Mouse (Mus musculus): ENCODE data around the gene Cox14. TPM values are rescaled to one million over a fixed set of nuclear protein-coding genes. Genes with fewer than 3 reads are reported as not detected.
"Not testable (repeated sequence)": the region's sequence is repeated elsewhere in the genome, so short reads cannot be mapped to it uniquely, and the experiment has no call there.

Cox14 gene
- polyA plus RNA-seq, 1 experiment from 2014 or later, result 187 TPM

DNA sequence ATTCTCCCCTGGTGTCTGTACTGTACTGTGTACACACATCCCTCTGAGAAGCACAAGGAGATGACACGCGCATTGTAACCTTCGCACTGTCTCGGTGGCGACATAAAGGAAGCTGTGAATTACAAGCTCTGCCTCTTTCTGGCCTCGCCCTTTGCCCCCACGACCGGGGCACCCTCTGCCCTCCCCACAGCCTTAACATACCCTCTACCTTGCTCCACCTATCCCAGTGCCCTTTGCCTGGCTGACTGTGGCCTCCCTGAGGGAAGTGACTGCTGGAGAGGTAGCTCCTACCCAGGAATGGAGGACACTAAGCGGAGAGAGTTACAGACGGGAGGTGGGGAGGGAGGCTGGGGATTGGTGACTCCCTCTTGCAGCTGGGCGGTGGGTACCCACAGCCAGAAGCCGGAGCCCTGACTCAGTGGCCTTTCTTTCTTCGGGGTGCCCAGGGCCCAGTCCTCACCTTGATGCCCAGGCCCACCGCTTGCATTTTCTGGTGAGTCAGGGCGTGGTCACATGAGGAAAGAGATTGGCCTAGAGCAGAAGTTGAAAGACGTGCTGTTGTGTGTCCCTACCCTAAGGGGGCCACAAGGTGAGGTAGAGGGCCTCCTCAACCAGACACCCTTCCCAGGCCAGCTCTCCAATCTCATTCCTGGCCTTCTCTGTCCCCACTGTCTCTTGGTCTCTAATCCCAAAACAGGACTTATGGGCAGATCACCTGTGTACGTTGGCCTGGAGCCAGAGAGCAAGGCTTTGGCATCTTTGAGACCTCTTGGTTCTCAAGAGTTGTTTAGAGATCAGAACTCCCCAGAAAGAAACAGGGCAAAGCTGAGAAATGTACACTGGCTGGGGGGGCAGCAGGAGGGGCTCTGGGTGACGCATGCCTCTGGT is 25.0 kb upstream of the Cox14 start:
- WGBS, result 71% methylated on average over 18 of the region's 18 CpGs
- H3K27me3 ChIP-seq (replicated peaks), result peaks cover 11% of the 10 kb centered on the region; the same call in 1 of the 2 replicates
- H3K9ac ChIP-seq, result no peak overlapping the region
- ATAC-seq, result peak; percentile 74
- H3K4me1 ChIP-seq (replicated peaks), result peaks cover 43% of the 10 kb centered on the region
- H3K4me3 ChIP-seq (replicated peaks), result 0 out of 2 replicates have a peak overlapping the region, but pooled peaks have one; percentile 89
- no peaks in the 10 kb centered on the region for H3K9me3 ChIP-seq
- H3K27ac ChIP-seq, result peak overlapping the region; percentile 71
- H3K4me2 ChIP-seq (replicated peaks), result peak overlapping the region; percentile 72
- 0 out of 2 replicates have a peak, but pooled peaks cover 7% of the 10 kb centered on the region for H3K36me3 ChIP-seq

DNA sequence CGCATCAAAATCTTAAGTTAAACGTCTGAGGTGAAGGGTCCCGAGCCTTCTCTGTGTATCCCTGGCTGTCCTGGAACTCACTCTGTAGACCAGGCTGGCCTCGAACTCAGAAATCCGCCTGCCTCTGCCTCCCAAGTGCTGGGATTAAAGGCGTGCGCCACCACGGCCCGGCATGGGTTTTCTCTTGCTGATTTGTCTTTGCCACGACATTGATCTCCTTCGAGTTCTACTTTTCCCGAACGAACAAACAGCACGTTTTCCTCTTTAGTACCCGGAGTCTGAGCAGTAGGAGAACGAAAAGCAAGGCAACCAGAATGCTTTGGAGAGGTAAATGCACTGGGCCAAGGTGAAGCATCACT is 23.8 kb upstream of the Cox14 start:
- H3K27ac ChIP-seq, result peak overlapping the region; percentile 97; the same call in 1 of the 2 replicates
- ATAC-seq; H3K36me3 ChIP-seq; H3K27me3 ChIP-seq (replicated peaks); H3K9me3 ChIP-seq: not testable (repeated sequence)
- peak overlapping the region; percentile 72 for H3K4me2 ChIP-seq (replicated peaks)
- H3K4me1 ChIP-seq (replicated peaks), result peaks cover 43% of the 10 kb centered on the region
- peak overlapping the region; percentile 98 for H3K9ac ChIP-seq
- WGBS, result 36% methylated on average over 16 of the region's 16 CpGs
- peak overlapping the region; percentile 89 for H3K4me3 ChIP-seq (replicated peaks)

DNA sequence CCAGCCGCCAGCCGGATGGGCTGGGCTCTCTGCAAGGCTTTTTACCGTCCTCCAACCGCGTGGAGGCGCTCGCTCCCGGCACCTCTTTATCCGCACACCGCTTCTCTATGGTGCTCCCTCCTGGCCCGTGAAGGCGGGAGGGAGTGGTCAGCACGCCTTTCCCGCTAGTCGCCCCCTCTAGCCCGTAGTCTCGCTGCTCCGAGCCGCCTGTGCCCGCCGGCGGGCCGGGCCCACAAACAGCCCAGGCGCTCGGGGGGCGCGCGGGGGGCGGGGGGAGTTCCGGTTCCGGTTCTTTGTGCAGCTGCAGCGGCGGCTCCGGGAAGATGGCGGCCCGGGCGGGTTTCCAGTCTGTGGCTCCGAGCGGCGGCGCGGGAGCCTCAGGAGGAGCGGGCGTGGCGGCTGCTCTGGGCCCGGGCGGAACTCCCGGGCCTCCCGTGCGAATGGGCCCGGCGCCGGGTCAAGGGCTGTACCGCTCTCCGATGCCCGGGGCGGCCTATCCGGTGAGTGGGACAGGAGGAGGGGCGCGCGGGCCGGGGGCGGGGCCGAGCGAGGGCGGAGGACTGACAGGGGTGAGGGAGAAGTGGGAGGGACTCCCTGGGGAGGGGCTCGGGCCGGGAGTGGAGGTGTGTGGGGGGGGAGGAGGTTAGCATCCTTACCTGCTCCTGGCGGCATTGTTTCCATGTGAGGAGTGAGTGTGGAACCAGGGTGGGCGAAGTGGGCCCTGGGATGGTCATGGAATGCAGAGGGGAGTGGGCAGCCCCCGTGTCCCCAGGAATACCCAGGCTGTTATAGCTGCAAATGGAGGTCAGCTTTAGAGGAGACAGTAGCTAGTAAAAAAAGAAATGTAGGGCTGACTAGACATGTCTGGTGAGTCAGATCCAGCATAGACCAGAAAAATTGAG is 23.2 kb upstream of the Cox14 start, which contains the start of gene Smarcd1:
TSS of gene Smarcd1 (plus strand) at position 131 of the 902 bp plus-strand sequence.
- Histone ChIP-seq H3K27ac (peak within 1 kb of the TSS; percentile 97), H3K9me3 (no peaks in the 10 kb centered on the region), H3K27me3 (replicated peaks) (no peaks in the 10 kb centered on the region), H3K9ac (peak within 1 kb of the TSS; percentile 98), H3K4me3 (replicated peaks) (peak within 1 kb of the TSS; percentile 89), H3K36me3 (0 out of 2 replicates have a peak, but pooled peaks cover 7% of the 10 kb centered on the region), H3K4me1 (replicated peaks) (peaks cover 43% of the 10 kb centered on the region), H3K4me2 (replicated peaks) (peak within 1 kb of the TSS; percentile 72)
- peak; percentile 86 for ATAC-seq
- under 1% methylated on average over 60 of the region's 71 CpGs for WGBS

DNA sequence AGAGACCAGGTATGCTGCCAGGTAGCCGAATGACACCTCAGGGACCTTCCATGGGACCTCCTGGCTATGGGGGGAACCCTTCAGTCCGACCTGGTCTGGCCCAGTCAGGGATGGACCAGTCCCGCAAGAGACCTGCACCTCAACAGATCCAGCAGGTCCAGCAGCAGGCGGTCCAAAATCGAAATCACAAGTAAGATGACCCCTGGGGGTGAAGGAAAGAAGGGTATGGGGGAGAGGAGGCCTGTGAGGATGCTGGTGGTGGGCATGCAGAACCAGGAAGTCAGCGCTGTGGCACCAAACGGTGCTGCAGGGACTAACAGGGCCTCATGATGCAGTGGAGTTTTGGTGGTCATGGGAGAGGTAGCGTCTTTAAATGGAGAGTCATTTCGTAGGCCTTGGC is 22.3 kb upstream of the Cox14 start:
- Histone ChIP-seq H3K4me3 (replicated peaks) (peak overlapping the region; percentile 89), H3K27me3 (replicated peaks) (no peaks in the 10 kb centered on the region), H3K4me2 (replicated peaks) (peak overlapping the region; percentile 72), H3K36me3 (peaks cover 16% of the 10 kb centered on the region; the same call in 1 of the 2 replicates), H3K4me1 (replicated peaks) (peaks cover 43% of the 10 kb centered on the region), H3K9ac (peak overlapping the region; percentile 98), H3K27ac (peak overlapping the region; percentile 45; the same call in 1 of the 2 replicates), H3K9me3 (no peaks in the 10 kb centered on the region)
- 65% methylated on average over 9 of the region's 9 CpGs for WGBS
- ATAC-seq, result no peak

DNA sequence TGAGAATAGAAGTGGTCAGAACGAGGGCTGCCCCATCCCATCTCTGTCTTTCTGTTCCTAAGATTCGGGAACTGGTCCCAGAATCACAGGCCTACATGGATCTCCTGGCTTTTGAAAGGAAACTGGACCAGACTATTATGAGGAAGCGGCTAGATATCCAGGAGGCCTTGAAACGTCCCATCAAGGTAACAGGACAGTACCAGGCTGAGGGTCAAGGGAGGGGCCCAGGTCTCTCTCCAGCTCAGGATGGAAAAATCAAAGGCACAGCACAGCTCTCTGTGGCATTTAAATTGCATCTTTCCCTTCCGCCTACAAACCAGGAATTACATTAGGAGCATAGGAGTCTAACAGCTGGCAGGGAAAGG is 21.8 kb upstream of the Cox14 start:
- Histone ChIP-seq H3K27ac (0 out of 2 replicates have a peak overlapping the region, but pooled peaks have one; percentile 18), H3K9ac (no peak overlapping the region), H3K9me3 (no peaks in the 10 kb centered on the region), H3K27me3 (replicated peaks) (no peaks in the 10 kb centered on the region), H3K4me2 (replicated peaks) (peak overlapping the region; percentile 26; the same call in 1 of the 2 replicates), H3K36me3 (peaks cover 19% of the 10 kb centered on the region; the same call in 1 of the 2 replicates), H3K4me3 (replicated peaks) (no peak overlapping the region), H3K4me1 (replicated peaks) (peaks cover 41% of the 10 kb centered on the region)
- no peak for ATAC-seq
- 75% methylated on average over 5 of the region's 5 CpGs for WGBS

DNA sequence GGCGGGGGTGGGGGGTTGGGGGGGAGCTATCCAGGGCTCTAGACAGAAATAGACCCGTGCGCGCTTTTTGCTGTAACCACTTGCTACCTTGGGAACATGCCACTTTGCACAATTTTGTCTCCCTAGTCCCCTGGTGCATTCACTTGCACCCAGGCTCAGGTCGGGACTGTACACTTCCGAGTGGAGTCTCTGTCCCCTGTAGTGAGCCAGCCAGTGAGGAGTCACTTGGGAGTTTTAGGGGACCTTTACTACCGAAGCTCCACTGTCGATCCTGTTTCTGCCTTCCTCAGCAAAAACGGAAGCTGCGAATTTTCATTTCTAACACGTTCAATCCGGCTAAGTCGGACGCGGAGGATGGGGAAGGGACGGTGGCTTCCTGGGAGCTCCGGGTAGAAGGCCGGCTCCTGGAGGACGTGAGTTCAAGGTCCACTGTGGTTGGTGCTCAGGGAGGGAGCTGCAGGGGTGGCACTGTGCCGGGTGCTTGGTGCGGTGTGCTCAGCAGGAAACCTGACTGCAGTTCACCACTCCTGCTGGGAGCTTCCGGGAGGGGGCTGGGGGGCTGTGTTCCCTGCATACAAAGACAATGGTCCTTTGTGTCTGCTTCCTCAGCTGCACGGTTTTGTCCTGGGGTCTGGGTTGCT is 21.3 kb upstream of the Cox14 start:
- no peak for ATAC-seq
- WGBS, result 56% methylated on average over 23 of the region's 23 CpGs
- Histone ChIP-seq H3K9me3 (no peaks in the 10 kb centered on the region), H3K9ac (no peak overlapping the region), H3K27ac (peak overlapping the region; percentile 64), H3K27me3 (replicated peaks) (no peaks in the 10 kb centered on the region), H3K36me3 (peaks cover 24% of the 10 kb centered on the region), H3K4me3 (replicated peaks) (no peak overlapping the region), H3K4me1 (replicated peaks) (peaks cover 38% of the 10 kb centered on the region), H3K4me2 (replicated peaks) (peak overlapping the region; percentile 26)

DNA sequence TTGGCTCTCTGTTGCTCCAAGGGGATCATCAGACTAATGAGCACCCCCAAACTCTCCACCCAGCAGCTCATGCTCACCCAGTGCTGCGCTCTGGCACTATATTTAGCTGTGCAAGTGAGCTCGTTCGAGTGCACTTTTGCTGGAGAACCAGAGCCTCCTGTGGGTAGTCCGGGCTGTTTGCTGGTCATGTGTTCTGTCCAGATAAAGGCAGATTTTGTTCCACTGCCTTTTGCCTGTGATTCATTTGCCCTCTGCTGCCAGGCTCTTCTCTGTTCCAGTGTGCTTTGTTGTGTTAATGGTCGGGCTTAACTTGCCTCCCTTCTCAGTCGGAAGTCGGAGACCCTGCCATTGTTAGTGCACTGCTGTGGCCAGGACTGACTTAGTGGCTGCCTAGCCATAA is 20.5 kb upstream of the Cox14 start:
- Histone ChIP-seq H3K27me3 (replicated peaks) (no peaks in the 10 kb centered on the region), H3K9me3 (no peaks in the 10 kb centered on the region), H3K36me3 (peaks cover 30% of the 10 kb centered on the region), H3K4me2 (replicated peaks) (peak overlapping the region; percentile 26; the same call in 1 of the 2 replicates), H3K9ac (no peak overlapping the region), H3K4me1 (replicated peaks) (peaks cover 38% of the 10 kb centered on the region), H3K4me3 (replicated peaks) (no peak overlapping the region), H3K27ac (peak overlapping the region; percentile 64)
- no peak for ATAC-seq
- 75% methylated on average over 7 of the region's 7 CpGs for WGBS

DNA sequence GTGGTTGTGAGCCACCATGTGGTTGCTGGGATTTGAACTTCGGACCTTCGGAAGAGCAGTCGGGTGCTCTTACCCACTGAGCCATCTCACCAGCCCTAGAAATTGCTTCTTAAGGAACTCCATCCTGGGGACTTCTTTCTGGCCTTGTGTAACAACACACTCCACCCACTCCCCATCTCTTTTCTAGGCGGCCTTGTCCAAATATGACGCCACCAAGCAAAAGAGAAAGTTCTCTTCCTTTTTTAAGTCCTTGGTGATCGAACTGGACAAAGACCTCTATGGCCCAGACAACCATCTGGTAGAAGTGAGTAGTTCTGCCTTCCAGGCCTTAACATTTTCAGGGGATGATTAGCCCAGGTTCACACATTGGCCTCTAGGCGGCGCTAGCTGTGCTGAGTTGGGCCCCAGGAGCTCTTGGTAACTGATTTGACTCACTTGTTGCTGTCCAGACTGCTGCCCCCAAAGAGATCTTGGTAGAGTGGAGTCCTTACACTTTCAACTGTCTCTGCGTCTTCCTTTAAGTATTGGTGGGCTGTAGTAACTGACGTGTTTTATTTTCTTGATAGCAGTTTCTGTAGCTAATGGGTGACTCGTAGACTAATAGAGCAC is 19.9 kb upstream of the Cox14 start, which contains the start of gene Gm17349:
TSS of gene Gm17349 (minus strand) at position 51 of the 609 bp plus-strand sequence.
- H3K27me3 ChIP-seq (replicated peaks), result no peaks in the 10 kb centered on the region
- H3K36me3 ChIP-seq, result peaks cover 30% of the 10 kb centered on the region
- peak within 1 kb of the TSS; percentile 26 for H3K4me2 ChIP-seq (replicated peaks)
- H3K9me3 ChIP-seq, result no peaks in the 10 kb centered on the region
- no peak within 1 kb of the TSS for H3K9ac ChIP-seq
- 67% methylated on average over 11 of the region's 11 CpGs for WGBS
- peaks cover 34% of the 10 kb centered on the region for H3K4me1 ChIP-seq (replicated peaks)
- no peak for ATAC-seq
- H3K4me3 ChIP-seq (replicated peaks), result no peak within 1 kb of the TSS
- H3K27ac ChIP-seq, result peak within 1 kb of the TSS; percentile 64

DNA sequence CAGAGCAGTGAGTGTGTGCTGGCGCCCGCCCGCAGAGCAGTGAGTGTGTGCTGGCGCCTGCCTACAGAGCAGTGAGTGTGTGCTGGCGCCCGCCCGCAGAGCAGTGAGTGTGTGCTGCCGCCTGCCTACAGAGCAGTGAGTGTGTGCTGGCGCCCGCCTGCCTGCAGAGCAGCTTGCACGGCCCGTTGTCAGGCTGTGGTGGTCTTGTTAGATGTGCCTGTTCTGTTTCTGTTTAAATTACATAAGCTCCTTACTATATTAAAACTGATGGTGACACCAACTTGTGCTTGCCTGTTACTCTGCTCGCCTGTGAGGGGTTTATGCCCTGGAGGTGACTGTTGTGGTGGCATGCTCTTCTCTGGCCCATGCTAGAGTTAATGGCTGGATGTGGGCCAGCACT is 17.2 kb upstream of the Cox14 start:
- Histone ChIP-seq H3K4me1 (replicated peaks) (peaks cover 15% of the 10 kb centered on the region), H3K27ac (no peak overlapping the region), H3K4me3 (replicated peaks) (no peak overlapping the region), H3K9ac (no peak overlapping the region), H3K27me3 (replicated peaks) (no peaks in the 10 kb centered on the region), H3K4me2 (replicated peaks) (no peak overlapping the region), H3K36me3 (peaks cover 53% of the 10 kb centered on the region), H3K9me3 (no peaks in the 10 kb centered on the region)
- ATAC-seq, result no peak
- WGBS, result 92% methylated on average over 13 of the region's 13 CpGs

DNA sequence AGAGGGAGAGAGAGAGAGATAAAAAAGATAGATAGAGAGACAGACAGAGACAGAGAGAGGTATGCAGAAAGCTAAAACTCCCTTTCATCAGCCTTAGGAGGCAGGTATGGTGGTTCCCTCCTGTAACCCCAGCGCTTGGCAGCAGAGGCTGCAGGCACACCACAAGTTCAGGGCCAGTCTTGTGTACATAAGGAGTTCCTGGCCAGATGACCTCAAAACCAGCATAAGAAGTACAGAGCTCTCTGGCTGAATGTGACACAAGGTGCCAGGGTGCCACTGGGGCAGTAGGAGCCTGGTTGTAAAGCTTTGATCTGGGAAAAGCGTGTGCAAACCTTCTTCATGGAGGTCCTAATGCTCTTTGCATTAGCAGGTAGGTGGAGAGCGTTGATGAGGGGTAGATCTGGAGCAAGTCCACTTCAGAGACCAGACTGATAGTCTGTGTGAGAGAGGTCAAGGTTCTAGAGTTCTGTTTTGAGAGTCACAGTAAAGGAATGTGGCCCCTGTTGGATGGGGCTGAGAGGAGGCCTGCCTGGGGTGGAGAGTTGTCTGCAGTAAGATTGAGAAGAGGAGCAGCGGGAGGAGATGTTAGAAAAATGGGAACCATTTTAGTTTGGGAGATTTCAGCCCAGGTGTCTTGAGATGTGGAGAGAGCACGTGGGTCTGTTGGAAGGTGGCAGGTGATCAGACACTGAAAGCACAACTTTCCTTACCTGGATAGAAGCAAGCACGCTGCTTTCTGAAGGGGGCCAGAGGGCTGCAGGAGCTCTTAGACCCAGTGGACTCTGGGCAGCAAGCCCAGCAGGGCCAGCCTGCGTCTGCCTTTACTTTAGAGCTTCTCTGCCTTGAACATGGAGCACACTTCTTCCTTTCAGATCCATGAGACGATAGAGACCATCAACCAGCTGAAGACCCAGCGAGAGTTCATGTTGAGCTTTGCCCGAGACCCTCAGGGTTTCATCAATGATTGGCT is 14.9 kb upstream of the Cox14 start:
- Histone ChIP-seq H3K9ac (no peak overlapping the region), H3K36me3 (peaks cover 49% of the 10 kb centered on the region), H3K4me1 (replicated peaks) (no peaks in the 10 kb centered on the region), H3K27ac (no peak overlapping the region), H3K27me3 (replicated peaks) (no peaks in the 10 kb centered on the region), H3K9me3 (no peaks in the 10 kb centered on the region), H3K4me2 (replicated peaks) (no peak overlapping the region), H3K4me3 (replicated peaks) (no peak overlapping the region)
- WGBS, result 86% methylated on average over 10 of the region's 10 CpGs
- no peak for ATAC-seq
